Mouse (Mus musculus): ENCODE data around the gene Tmem63a. TPM values are rescaled to one million over a fixed set of nuclear protein-coding genes. Genes with fewer than 3 reads are reported as not detected.

Tmem63a gene
- polyA plus RNA-seq, 1 experiment from 2014 or later = 20.9 TPM

DNA sequence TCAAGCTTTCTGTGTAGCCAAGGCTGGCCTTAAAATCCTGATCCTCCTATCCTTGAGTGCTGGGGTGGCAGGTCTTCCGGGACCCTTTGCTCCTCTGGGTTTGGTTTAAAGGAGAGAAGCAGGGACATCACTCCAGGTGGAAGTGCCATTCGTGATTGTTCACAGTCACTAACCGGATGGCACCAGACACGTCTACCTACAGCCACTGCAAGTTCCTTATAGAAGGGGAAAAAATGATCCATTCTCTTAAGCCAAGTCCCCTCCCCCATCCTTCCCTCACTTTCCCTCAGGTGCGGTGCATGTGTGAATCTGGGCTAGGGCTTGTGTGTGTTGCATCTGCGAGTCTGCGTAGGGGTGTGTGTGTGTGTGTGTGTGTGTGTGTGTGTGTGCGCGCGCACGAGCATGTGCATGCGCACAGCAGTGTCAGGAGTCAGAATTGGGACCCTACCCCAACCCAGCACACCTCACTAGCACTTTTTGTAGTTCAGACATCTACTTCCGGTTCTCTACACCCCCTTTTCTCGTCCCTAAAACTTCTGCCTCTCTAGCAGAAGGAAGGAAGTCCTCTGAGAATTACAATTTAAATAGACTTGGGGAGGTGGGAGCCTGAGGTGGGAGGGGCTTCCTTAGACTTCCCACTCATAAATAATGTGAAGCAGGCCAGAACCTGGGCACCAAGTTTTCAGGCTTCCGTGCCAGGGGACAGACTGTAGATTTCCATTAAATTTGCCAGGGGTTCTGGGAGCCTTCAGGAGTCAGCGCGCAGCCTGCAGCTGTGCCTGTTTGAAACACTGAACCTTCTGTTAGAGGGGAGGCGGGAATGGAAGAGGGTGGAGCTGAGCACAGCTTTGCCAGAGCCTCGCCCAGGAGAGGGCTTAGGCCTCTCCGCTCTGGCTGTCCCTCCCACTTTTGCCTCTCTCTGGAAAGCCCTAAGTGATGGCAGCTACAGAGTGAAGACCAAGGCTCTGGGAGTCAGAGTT is 3.1 kb downstream of the Tmem63a start:
- Histone ChIP-seq H3K4me3 (replicated peaks) (peak overlapping the region; percentile 10), H3K4me1 (peaks cover 48% of the 10 kb centered on the region), H3K9me3 (no peaks in the 10 kb centered on the region), H3K27me3 (replicated peaks) (no peaks in the 10 kb centered on the region), H3K9ac (no peak overlapping the region), H3K27ac (peak overlapping the region; percentile 88), H3K4me2 (peak overlapping the region; percentile 47), H3K36me3 (peaks cover 9% of the 10 kb centered on the region)
- 21% methylated on average over 20 of the region's 20 CpGs for WGBS
- ATAC-seq (ENCODE audit: insufficient read depth, low FRiP score, low read depth) = peak; percentile 86

- Histone ChIP-seq H3K36me3 (peaks cover 9% of the 10 kb centered on the region), H3K27me3 (replicated peaks) (no peaks in the 10 kb centered on the region), H3K9me3 (no peaks in the 10 kb centered on the region), H3K9ac (no peak overlapping the region), H3K4me1 (peaks cover 43% of the 10 kb centered on the region), H3K4me2 (peak overlapping the region; percentile 47; the same call in 1 of the 2 replicates), H3K4me3 (replicated peaks) (no peak overlapping the region), H3K27ac (no peak overlapping the region)
- 78% methylated on average over 6 of the region's 6 CpGs for WGBS
- no peak for ATAC-seq (ENCODE audit: insufficient read depth, low FRiP score, low read depth)
Observed at GRCm38 (mm10) chr1:180946448-180946847, 4.3 kb downstream of the Tmem63a start.

GRCm38 (mm10) chr1:180952085-180952746 is 10.1 kb downstream of the Tmem63a start:
- H3K27ac ChIP-seq = peak overlapping the region; percentile 82
- no peak overlapping the region for H3K4me3 ChIP-seq (replicated peaks)
- no peaks in the 10 kb centered on the region for H3K9me3 ChIP-seq
- 48% methylated on average over 6 of the region's 6 CpGs for WGBS
- H3K4me1 ChIP-seq = peaks cover 3% of the 10 kb centered on the region; the same call in 1 of the 2 replicates
- ATAC-seq (ENCODE audit: insufficient read depth, low FRiP score, low read depth) = peak; percentile 93
- no peaks in the 10 kb centered on the region for H3K27me3 ChIP-seq (replicated peaks)
- peaks cover 20% of the 10 kb centered on the region for H3K36me3 ChIP-seq
- H3K4me2 ChIP-seq = no peak overlapping the region
- H3K9ac ChIP-seq = no peak overlapping the region

DNA sequence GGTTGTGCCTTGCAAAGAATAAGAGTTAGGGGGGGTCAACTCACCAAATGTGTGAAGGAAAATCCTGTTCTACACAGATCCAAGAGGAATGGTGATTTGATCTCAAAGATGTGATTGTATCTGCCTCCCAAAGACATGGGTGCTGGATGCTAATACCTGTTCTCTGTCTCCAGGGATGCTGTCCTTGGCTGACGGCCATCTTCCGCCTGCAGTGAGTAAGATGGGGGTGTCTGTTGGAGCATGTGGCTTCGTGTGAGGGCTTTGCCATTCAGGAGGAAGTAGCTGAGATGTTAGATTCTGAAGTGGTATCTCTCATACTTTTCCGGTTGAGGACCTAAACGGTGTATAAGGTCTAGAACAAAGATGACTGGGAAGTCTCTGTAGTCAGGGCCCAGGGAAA is 10.7 kb downstream of the Tmem63a start:
- peak overlapping the region; percentile 82 for H3K27ac ChIP-seq
- no peaks in the 10 kb centered on the region for H3K9me3 ChIP-seq
- no peak overlapping the region for H3K9ac ChIP-seq
- peaks cover 20% of the 10 kb centered on the region for H3K36me3 ChIP-seq
- H3K4me2 ChIP-seq = no peak overlapping the region
- 0 out of 2 replicates have a peak, but pooled peaks cover 3% of the 10 kb centered on the region for H3K4me1 ChIP-seq
- H3K27me3 ChIP-seq (replicated peaks) = no peaks in the 10 kb centered on the region
- no peak; the same call in 1 of the 2 replicates for ATAC-seq (ENCODE audit: insufficient read depth, low FRiP score, low read depth)
- H3K4me3 ChIP-seq (replicated peaks) = no peak overlapping the region
- WGBS = 73% methylated on average over 5 of the region's 5 CpGs

DNA sequence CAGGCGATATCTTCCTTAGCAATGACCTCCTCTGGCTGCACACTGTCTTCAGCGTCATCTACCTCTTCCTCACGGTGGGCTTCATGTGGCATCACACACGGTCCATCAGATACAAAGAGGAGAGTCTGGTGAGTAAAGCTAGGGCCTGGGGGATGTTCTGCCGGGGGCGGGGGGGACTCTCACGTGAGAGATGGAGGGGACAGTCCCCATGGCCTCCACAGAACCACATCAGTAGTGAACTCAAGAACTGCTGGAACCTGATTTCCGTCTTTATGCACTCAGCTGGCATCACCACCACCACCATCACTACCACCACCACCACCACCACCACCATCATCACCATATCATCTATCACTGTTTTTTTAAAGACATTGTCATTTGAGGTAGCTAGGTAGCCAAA is 14.3 kb downstream of the Tmem63a start:
- Histone ChIP-seq H3K4me2 (no peak overlapping the region), H3K4me1 (0 out of 2 replicates have a peak, but pooled peaks cover 3% of the 10 kb centered on the region), H3K27me3 (replicated peaks) (no peaks in the 10 kb centered on the region), H3K4me3 (replicated peaks) (no peak overlapping the region), H3K9me3 (no peaks in the 10 kb centered on the region), H3K9ac (no peak overlapping the region), H3K36me3 (peaks cover 11% of the 10 kb centered on the region), H3K27ac (no peak overlapping the region)
- ATAC-seq (ENCODE audit: insufficient read depth, low FRiP score, low read depth) = no peak
- 92% methylated on average over 8 of the region's 8 CpGs for WGBS

- H3K4me2 ChIP-seq = no peak overlapping the region
- no peaks in the 10 kb centered on the region for H3K9me3 ChIP-seq
- no peaks in the 10 kb centered on the region for H3K27me3 ChIP-seq (replicated peaks)
- peak; percentile 20; the same call in 1 of the 2 replicates for ATAC-seq (ENCODE audit: insufficient read depth, low FRiP score, low read depth)
- no peak overlapping the region for H3K9ac ChIP-seq
- H3K27ac ChIP-seq = no peak overlapping the region
- peaks cover 11% of the 10 kb centered on the region for H3K36me3 ChIP-seq
- 66% methylated on average over 8 of the region's 8 CpGs for WGBS
- no peak overlapping the region for H3K4me3 ChIP-seq (replicated peaks)
- H3K4me1 ChIP-seq = 0 out of 2 replicates have a peak, but pooled peaks cover 3% of the 10 kb centered on the region
Observed at GRCm38 (mm10) chr1:180956973-180957381, 14.8 kb downstream of the Tmem63a start.

GRCm38 (mm10) chr1:180957989-180958388 is 15.8 kb downstream of the Tmem63a start:
- Histone ChIP-seq H3K36me3 (peaks cover 14% of the 10 kb centered on the region), H3K4me3 (replicated peaks) (no peak overlapping the region), H3K27me3 (replicated peaks) (no peaks in the 10 kb centered on the region), H3K4me1 (0 out of 2 replicates have a peak, but pooled peaks cover 2% of the 10 kb centered on the region), H3K27ac (no peak overlapping the region), H3K4me2 (no peak overlapping the region), H3K9ac (no peak overlapping the region), H3K9me3 (no peaks in the 10 kb centered on the region)
- no peak for ATAC-seq (ENCODE audit: insufficient read depth, low FRiP score, low read depth)
- 75% methylated on average over 3 of the region's 3 CpGs for WGBS

- Histone ChIP-seq H3K9me3 (no peaks in the 10 kb centered on the region), H3K36me3 (peaks cover 21% of the 10 kb centered on the region), H3K27me3 (replicated peaks) (no peaks in the 10 kb centered on the region), H3K4me1 (no peaks in the 10 kb centered on the region), H3K9ac (no peak overlapping the region), H3K4me2 (no peak overlapping the region), H3K4me3 (replicated peaks) (no peak overlapping the region), H3K27ac (no peak overlapping the region)
- no peak for ATAC-seq (ENCODE audit: insufficient read depth, low FRiP score, low read depth)
- WGBS = 62% methylated on average over 3 of the region's 3 CpGs
Observed at GRCm38 (mm10) chr1:180958797-180959196, 16.7 kb downstream of the Tmem63a start.

- Histone ChIP-seq H3K4me2 (no peak overlapping the region), H3K9me3 (no peaks in the 10 kb centered on the region), H3K36me3 (peaks cover 48% of the 10 kb centered on the region), H3K4me3 (replicated peaks) (no peak overlapping the region), H3K9ac (no peak overlapping the region), H3K4me1 (no peaks in the 10 kb centered on the region), H3K27me3 (replicated peaks) (no peaks in the 10 kb centered on the region), H3K27ac (no peak overlapping the region)
- WGBS = 82% methylated on average over 3 of the region's 3 CpGs
- ATAC-seq (ENCODE audit: insufficient read depth, low FRiP score, low read depth) = no peak
Observed at GRCm38 (mm10) chr1:180965786-180966185, 23.6 kb downstream of the Tmem63a start.

- Histone ChIP-seq H3K4me3 (replicated peaks) (no peak overlapping the region), H3K4me1 (no peaks in the 10 kb centered on the region), H3K4me2 (no peak overlapping the region), H3K36me3 (peaks cover 51% of the 10 kb centered on the region), H3K9me3 (no peaks in the 10 kb centered on the region), H3K27me3 (replicated peaks) (no peaks in the 10 kb centered on the region), H3K27ac (no peak overlapping the region), H3K9ac (no peak overlapping the region)
- ATAC-seq (ENCODE audit: insufficient read depth, low FRiP score, low read depth) = no peak
- WGBS = 45% methylated on average over 3 of the region's 3 CpGs
Observed at GRCm38 (mm10) chr1:180966542-180966941, 24.4 kb downstream of the Tmem63a start.

DNA sequence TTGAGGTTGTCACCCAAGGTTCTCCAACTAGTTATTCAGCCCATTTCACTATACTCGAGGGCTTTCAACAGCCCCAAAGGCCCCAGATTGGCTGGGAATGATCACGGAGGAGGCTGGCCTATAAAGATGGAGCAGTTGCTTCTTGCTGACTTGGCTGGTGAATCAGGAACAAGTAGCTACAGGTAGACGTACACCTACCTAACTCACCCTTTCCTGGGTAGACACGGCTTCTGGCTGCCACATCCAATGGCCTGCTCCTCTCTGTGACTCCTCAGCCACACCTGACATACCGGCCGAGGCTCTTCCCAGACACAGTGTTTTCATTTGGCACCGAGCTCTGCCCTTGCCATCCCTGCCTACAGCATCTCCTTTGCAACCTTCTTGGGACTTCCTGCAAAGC is 25.1 kb downstream of the Tmem63a start:
- ATAC-seq (ENCODE audit: insufficient read depth, low FRiP score, low read depth) = no peak
- no peak overlapping the region for H3K9ac ChIP-seq
- WGBS = 90% methylated on average over 7 of the region's 7 CpGs
- H3K9me3 ChIP-seq = no peaks in the 10 kb centered on the region
- H3K27me3 ChIP-seq (replicated peaks) = no peaks in the 10 kb centered on the region
- no peaks in the 10 kb centered on the region for H3K4me1 ChIP-seq
- H3K27ac ChIP-seq = no peak overlapping the region
- H3K4me2 ChIP-seq = no peak overlapping the region
- H3K4me3 ChIP-seq (replicated peaks) = no peak overlapping the region
- peaks cover 57% of the 10 kb centered on the region for H3K36me3 ChIP-seq

- no peak for ATAC-seq (ENCODE audit: insufficient read depth, low FRiP score, low read depth)
- Histone ChIP-seq H3K4me2 (no peak overlapping the region), H3K9ac (no peak overlapping the region), H3K27ac (no peak overlapping the region), H3K4me3 (replicated peaks) (no peak overlapping the region), H3K36me3 (peaks cover 32% of the 10 kb centered on the region; the same call in 1 of the 2 replicates), H3K9me3 (no peaks in the 10 kb centered on the region), H3K27me3 (replicated peaks) (no peaks in the 10 kb centered on the region), H3K4me1 (no peaks in the 10 kb centered on the region)
- WGBS = 77% methylated on average over 10 of the region's 11 CpGs
Observed at GRCm38 (mm10) chr1:180972941-180973340, 30.8 kb downstream of the Tmem63a start.
